Mouse (Mus musculus) midbrain, postnatal 0 days (tissue): ENCODE results near the gene Maco1. TPM values are rescaled to one million over a fixed set of nuclear protein-coding genes. Genes with fewer than 3 reads are reported as not detected.

ENCODE experiments used
- ATAC-seq: fragments of 200-750 bp; cut with Nextera tagmentation; 2 replicates; pipeline ENCODE4 v1.8.0; 2017; ENCODE audit warnings: moderate number of reproducible peaks, mild to moderate bottlenecking, moderate TSS enrichment, moderate library complexity; ENCODE audit not compliant: low FRiP score
- DNase-seq: peaks from one replicate; pipeline ENCODE4 v3.0.0-alpha.2; 2015; ENCODE audit warnings: low spot score
- H3K27ac ChIP-seq: fragments of 300-500 bp; sonication (generic); 2 replicates; pipeline ENCODE4 v1.5.1; 2014; ENCODE audit warnings: low read depth, mild to moderate bottlenecking, low read length, mixed read lengths
- H3K27me3 ChIP-seq: fragments of 300-500 bp; sonication (generic); 2 replicates; pipeline ENCODE4 v1.6.1; 2014; ENCODE audit warnings: low read length, control low read depth, mixed read lengths; ENCODE audit not compliant: insufficient read depth
- H3K36me3 ChIP-seq: fragments of 300-500 bp; sonication (generic); 2 replicates; pipeline ENCODE4 v1.6.1; 2014; ENCODE audit warnings: low read length, control low read depth, mixed read lengths; ENCODE audit not compliant: insufficient read depth
- H3K4me1 ChIP-seq: fragments of 300-500 bp; sonication (generic); 2 replicates; pipeline ENCODE4 v1.6.1; 2014; ENCODE audit warnings: mild to moderate bottlenecking, control low read depth, antibody characterized with exemption, low read length, mixed read lengths; ENCODE audit not compliant: insufficient read depth
- H3K4me2 ChIP-seq: fragments of 300-500 bp; sonication (generic); 2 replicates; pipeline ENCODE4 v1.6.1; 2014; ENCODE audit warnings: low read depth, mild to moderate bottlenecking, low read length, mixed read lengths; ENCODE audit not compliant: poor library complexity, severe bottlenecking
- H3K4me3 ChIP-seq: fragments of 300-500 bp; sonication (generic); 2 replicates; pipeline ENCODE4 v1.5.1; 2014; ENCODE audit warnings: low read depth, mild to moderate bottlenecking, low read length, moderate library complexity
- H3K9ac ChIP-seq: fragments of 300-500 bp; sonication (generic); replicated peaks from 2 replicates; pipeline ENCODE4 v1.6.1; 2014; ENCODE audit warnings: mild to moderate bottlenecking, low read length, moderate library complexity, mixed read lengths; ENCODE audit not compliant: poor library complexity, severe bottlenecking
- H3K9me3 ChIP-seq: fragments of 300-500 bp; sonication (generic); 2 replicates; pipeline ENCODE4 v1.6.1; 2016; ENCODE audit warnings: low read length, control low read depth
- CTCF ChIP-seq: IDR thresholded peaks from 2 replicates; pipeline ENCODE4 v1.5.1; 2016; ENCODE audit warnings: antibody characterized with exemption, mild to moderate bottlenecking
- WGBS: fragments of 180-500 bp; shearing (Covaris S2); extraction: QIAGEN DNeasy Blood & Tissue Kit; methylation state at CpG from one replicate; pipeline ENCODE4 v1.1.7; 2014; 5-methylcytosine and 5-hydroxymethylcytosine counted together
- polyA plus RNA-seq: library from polyadenylated mRNA; unstranded; fragments of >200 nt; fragmentation: Nextera tagmentation; extraction: Ambion mirVana; gene quantifications from 2 replicates; pipeline ENCODE4 v1.2.1, GENCODE M21; 2015
- total RNA-seq: library from RNA; depleted of rRNA; stranded (reverse); fragments of >200 nt; gene quantifications from 2 replicates; pipeline ENCODE4 v1.2.3, GENCODE M21; 2014; rRNA removed

The Maco1 gene
- total RNA-seq (62.8 and 82.4 TPM in 2 replicates), polyA plus RNA-seq (69.1 and 79.1 TPM in 2 replicates)

DNA sequence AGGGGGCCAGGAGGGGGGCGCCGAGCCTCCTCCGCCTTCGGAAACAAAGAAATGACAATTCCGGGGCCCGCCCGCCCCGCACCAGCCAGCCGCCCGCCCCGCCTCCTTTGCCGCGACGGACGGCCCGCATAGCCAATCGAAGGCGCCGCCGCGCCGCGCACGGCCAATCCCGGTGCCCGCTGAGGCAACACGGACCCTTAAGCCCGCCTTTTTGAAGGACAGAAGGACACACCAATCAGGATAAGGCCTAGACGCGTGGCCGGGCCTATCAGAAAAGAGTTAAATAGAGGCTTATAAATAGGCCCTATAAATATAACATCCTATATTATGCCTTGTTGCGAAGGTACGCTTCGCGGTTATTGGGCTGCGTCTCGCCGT is at the start of gene Maco1:
Gene Maco1, minus strand, starts transcription at position 87 of the 378 bp plus-strand sequence.
- Histone ChIP-seq H3K4me1 (peaks cover 16% of the 10 kb centered on the region; the same call in 1 of the 2 replicates), H3K27me3 (no peaks in the 10 kb centered on the region), H3K4me3 (peak within 1 kb of the TSS; percentile 99), H3K9me3 (no peaks in the 10 kb centered on the region), H3K27ac (peak within 1 kb of the TSS; percentile 100), H3K9ac (peak within 1 kb of the TSS; percentile 97), H3K4me2 (peak within 1 kb of the TSS; percentile 75), H3K36me3 (no peaks in the 10 kb centered on the region)
- WGBS = 0% methylated on average over 36 of the region's 38 CpGs
- peak; percentile 98 for DNase-seq
- ATAC-seq = peak; percentile 97
- TF ChIP-seq CTCF = no peak

DNA sequence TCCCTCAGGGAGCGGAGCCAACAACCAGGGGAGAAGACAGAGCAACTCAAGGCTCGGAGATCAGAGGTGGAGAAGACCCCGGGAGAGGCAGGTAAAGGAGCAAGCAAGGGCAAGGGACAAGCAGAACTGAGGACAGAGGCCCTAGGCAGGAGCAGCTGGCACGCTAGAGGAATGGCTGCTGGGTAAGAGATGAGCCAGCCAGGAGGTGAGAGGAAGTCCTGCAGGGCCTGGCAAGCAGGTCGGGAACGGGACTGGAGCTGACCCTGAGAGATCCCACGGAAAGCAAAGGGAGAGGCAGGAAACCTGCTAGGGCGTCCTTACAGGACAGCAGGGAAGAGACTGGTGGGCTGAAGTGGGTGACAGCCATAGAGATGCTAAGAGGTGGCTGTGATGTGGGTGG is 48.0 kb upstream of the Maco1 start:
- Histone ChIP-seq H3K4me3 (no peak overlapping the region), H3K36me3 (peaks cover 63% of the 10 kb centered on the region), H3K9me3 (no peaks in the 10 kb centered on the region), H3K27ac (no peak overlapping the region), H3K9ac (no peak overlapping the region), H3K27me3 (no peaks in the 10 kb centered on the region), H3K4me1 (no peaks in the 10 kb centered on the region), H3K4me2 (no peak overlapping the region)
- no peak for DNase-seq
- TF ChIP-seq CTCF = no peak
- 96% methylated on average over 8 of the region's 8 CpGs for WGBS
- no peak for ATAC-seq

DNA sequence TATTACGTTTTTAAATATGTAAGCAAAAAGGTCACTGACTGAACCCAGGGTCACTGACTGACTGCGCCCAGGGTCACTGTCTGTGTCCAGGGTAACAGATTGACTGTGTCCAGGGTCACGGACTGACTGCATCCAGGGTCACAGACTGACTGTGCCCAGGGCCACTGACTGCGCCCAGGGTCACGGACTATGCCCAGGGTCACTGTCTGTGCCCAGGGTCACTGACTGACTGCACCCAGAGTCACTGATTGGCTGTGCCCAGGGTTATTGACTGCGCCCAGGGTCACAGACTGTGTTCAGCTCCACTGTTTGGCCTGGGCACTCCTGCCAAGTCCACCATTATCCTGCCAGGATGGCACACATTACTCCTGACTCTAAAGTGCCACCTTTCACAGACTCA is 44.1 kb upstream of the Maco1 start:
- ATAC-seq (no peak), DNase-seq (no peak)
- Histone ChIP-seq H3K36me3 (peaks cover 36% of the 10 kb centered on the region), H3K4me3 (no peak overlapping the region), H3K4me1 (no peaks in the 10 kb centered on the region), H3K4me2 (no peak overlapping the region), H3K27ac (no peak overlapping the region), H3K9ac (no peak overlapping the region), H3K27me3 (no peaks in the 10 kb centered on the region), H3K9me3 (no peaks in the 10 kb centered on the region)
- 87% methylated on average over 6 of the region's 6 CpGs for WGBS
- no peak for TF ChIP-seq CTCF

DNA sequence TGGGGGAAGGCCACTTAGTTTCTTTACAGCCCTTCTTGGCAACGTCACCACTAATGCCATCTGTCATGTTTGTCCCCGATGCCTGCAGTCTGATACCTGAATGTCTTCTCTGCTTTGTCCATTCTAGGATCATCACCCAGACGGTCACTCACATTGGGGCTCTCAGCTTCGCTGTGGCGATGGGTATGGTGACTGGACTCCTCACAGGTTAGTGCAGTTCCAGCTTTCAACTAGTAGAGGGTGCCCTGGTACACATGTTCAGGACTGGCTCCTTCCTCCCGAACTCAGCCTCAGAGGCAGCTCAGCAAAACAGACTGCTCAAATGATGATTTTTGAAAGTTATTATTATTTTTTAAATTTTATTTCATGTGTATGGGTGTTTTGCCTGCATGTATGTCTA is 39.0 kb upstream of the Maco1 start:
- H3K36me3 ChIP-seq = peaks cover 7% of the 10 kb centered on the region

DNA sequence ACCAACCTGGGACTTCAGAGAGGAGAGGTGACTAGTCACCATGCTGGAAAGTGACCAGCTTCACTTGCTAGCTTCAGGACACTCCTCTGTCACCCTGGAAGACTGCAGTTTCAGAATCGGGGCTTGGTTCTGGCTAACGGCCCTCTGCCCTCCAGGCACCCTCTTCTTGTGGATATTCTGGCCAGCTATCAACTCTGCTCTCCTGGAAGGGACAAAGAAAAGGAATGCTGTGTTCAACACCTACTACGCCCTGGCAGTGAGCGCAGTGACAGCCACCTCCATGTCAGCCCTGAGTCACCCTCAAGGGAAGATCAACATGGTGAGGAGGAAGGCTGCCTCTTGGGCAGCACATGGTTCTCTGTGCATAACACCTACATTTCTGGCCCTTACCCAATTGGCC is 31.2 kb upstream of the Maco1 start:
- no peak for TF ChIP-seq CTCF
- no peak overlapping the region for H3K4me3 ChIP-seq
- no peak overlapping the region for H3K27ac ChIP-seq
- H3K9ac ChIP-seq = no peak overlapping the region
- H3K36me3 ChIP-seq = no peaks in the 10 kb centered on the region
- no peaks in the 10 kb centered on the region for H3K27me3 ChIP-seq
- H3K4me1 ChIP-seq = no peaks in the 10 kb centered on the region
- ATAC-seq (no peak), DNase-seq (no peak)
- WGBS = 88% methylated on average over 4 of the region's 4 CpGs
- no peaks in the 10 kb centered on the region for H3K9me3 ChIP-seq
- no peak overlapping the region for H3K4me2 ChIP-seq

More for the DNA sequence above, 39.0 kb upstream of the Maco1 start:
- Histone ChIP-seq H3K9ac (no peak overlapping the region), H3K4me3 (no peak overlapping the region), H3K9me3 (no peaks in the 10 kb centered on the region), H3K4me2 (no peak overlapping the region), H3K27me3 (no peaks in the 10 kb centered on the region), H3K4me1 (no peaks in the 10 kb centered on the region), H3K27ac (no peak overlapping the region)
- no peak for ATAC-seq
- 85% methylated on average over 6 of the region's 6 CpGs for WGBS
- DNase-seq = no peak
- TF ChIP-seq CTCF = no peak

DNA sequence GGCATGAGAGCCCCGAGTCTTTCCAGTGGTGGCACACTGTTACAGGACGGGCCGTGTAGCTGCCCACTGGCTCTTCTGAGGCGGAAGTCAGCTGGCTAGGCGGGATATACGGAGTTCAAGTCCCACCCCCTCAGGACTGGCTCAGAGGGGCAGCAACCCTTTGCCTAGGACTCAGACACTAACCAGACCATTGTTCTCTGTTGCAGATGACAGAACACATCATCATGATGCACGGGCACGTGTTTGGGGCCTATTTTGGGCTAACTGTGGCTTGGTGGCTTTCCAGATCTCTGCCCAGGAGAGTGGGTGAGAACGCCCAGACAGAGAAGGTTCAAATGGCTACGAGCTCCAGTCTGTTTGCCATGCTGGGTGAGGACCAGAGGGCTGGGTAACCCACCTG is 30.7 kb upstream of the Maco1 start:
- H3K27ac ChIP-seq = no peak overlapping the region
- H3K36me3 ChIP-seq = no peaks in the 10 kb centered on the region
- H3K9me3 ChIP-seq = no peaks in the 10 kb centered on the region
- ATAC-seq (no peak), DNase-seq (no peak)
- no peak for TF ChIP-seq CTCF
- H3K4me1 ChIP-seq = no peaks in the 10 kb centered on the region
- no peaks in the 10 kb centered on the region for H3K27me3 ChIP-seq
- WGBS = 87% methylated on average over 10 of the region's 10 CpGs
- H3K4me3 ChIP-seq = no peak overlapping the region
- no peak overlapping the region for H3K4me2 ChIP-seq
- no peak overlapping the region for H3K9ac ChIP-seq
